Mouse (Mus musculus): Measurements from ENCODE around the gene Ms4a4a. TPM values are rescaled to one million over a fixed set of nuclear protein-coding genes. Genes with fewer than 3 reads are reported as not detected.
"Not testable (repeated sequence)": the region's sequence is repeated elsewhere in the genome, so short reads cannot be mapped to it uniquely, and the experiment has no call there.

Ms4a4a gene
- total RNA-seq, 1 experiment from 2014 or later, result 1.4 TPM

GRCm38 (mm10) chr19:11415581-11415980, 40.3 kb downstream of the Ms4a4a start:
- no peak for ATAC-seq (ENCODE audit: extremely low read depth, insufficient number of reproducible peaks, low FRiP score, poor library complexity, severe bottlenecking)

- ATAC-seq (ENCODE audit: extremely low read depth, insufficient number of reproducible peaks, low FRiP score, poor library complexity, severe bottlenecking), result not testable (repeated sequence)
Observed at GRCm38 (mm10) chr19:11418865-11419264, 43.5 kb downstream of the Ms4a4a start.

- 0 out of 2 replicates have a peak, but pooled peaks have one; percentile 13 for ATAC-seq (ENCODE audit: extremely low read depth, insufficient number of reproducible peaks, low FRiP score, poor library complexity, severe bottlenecking)
Observed at GRCm38 (mm10) chr19:11431209-11431608, 55.9 kb downstream of the Ms4a4a start.

GRCm38 (mm10) chr19:11435058-11435834, 59.9 kb downstream of the Ms4a4a start:
- ATAC-seq (ENCODE audit: extremely low read depth, insufficient number of reproducible peaks, low FRiP score, poor library complexity, severe bottlenecking), result no peak

Other genes with a start within 250 kb of the Ms4a4a start
- not detected in 2 replicates for gene 1700017D01Rik, start 244.6 kb upstream of the Ms4a4a start, total RNA-seq (2017)
- gene 1700025F22Rik, start 210.2 kb upstream of the Ms4a4a start, total RNA-seq (2017), result not detected in 2 replicates
- not detected in 2 replicates for gene Ms4a13, start 178.8 kb upstream of the Ms4a4a start, total RNA-seq (2017)
- not detected in 2 replicates for gene Ms4a12, start 143.1 kb upstream of the Ms4a4a start, total RNA-seq (2017)
- gene Ms4a1, start 109.3 kb upstream of the Ms4a4a start, total RNA-seq (2017), result 552 and 558 TPM in 2 replicates
- gene Ms4a5, start 91.7 kb upstream of the Ms4a4a start, total RNA-seq (2017), result not detected in 2 replicates
- not detected in 2 replicates for gene Ms4a14, start 61.1 kb upstream of the Ms4a4a start, total RNA-seq (2017)
- 0.49 TPM in 1 of 2 replicates, not detected in the other for gene Ms4a7, start 39.4 kb upstream of the Ms4a4a start, total RNA-seq (2017)
- gene Ms4a4c, start 29.2 kb downstream of the Ms4a4a start, total RNA-seq (2017), result 129 and 133 TPM in 2 replicates
- 44.8 and 59.4 TPM in 2 replicates for gene Ms4a4b, start 68.0 kb downstream of the Ms4a4a start, total RNA-seq (2017)
- gene Ms4a6c, start 93.8 kb downstream of the Ms4a4a start, total RNA-seq (2017), result 34.3 and 38.1 TPM in 2 replicates
- 335 and 348 TPM in 2 replicates for gene Gm8369, start 110.4 kb downstream of the Ms4a4a start, total RNA-seq (2017)
- gene Ms4a6b, start 141.0 kb downstream of the Ms4a4a start, total RNA-seq (2017), result 108 and 112 TPM in 2 replicates
- 0.58 TPM in 1 of 2 replicates, not detected in the other for gene Ms4a4d, start 161.3 kb downstream of the Ms4a4a start, total RNA-seq (2017)
- gene Ms4a6d, start 229.3 kb downstream of the Ms4a4a start, total RNA-seq (2017), result 3.6 and 7.6 TPM in 2 replicates
- 1.4 and 5.6 TPM in 2 replicates for gene Ms4a2, start 248.2 kb downstream of the Ms4a4a start, total RNA-seq (2017)

All from neutrophil, adult 5-6 weeks (primary cell).